Mouse (Mus musculus): ENCODE results near the gene Gramd4. TPM values are rescaled to one million over a fixed set of nuclear protein-coding genes. Genes with fewer than 3 reads are reported as not detected.

Gene Gramd4
- polyA plus RNA-seq, 1 experiment from 2014 or later, result 8.6 TPM

GRCm38 (mm10) chr15:86089991-86090529 is 32.6 kb downstream of the Gramd4 start:
- H3K27ac ChIP-seq (ENCODE audit: low read depth), result peak overlapping the region; percentile 70
- H3K36me3 ChIP-seq (ENCODE audit: insufficient read depth), result 0 out of 2 replicates have a peak, but pooled peaks cover 3% of the 10 kb centered on the region
- no peak overlapping the region for H3K4me3 ChIP-seq (ENCODE audit: low read depth, low read length)
- H3K4me1 ChIP-seq (ENCODE audit: insufficient read depth), result peaks cover 37% of the 10 kb centered on the region
- H3K27me3 ChIP-seq (ENCODE audit: insufficient read depth, low read length), result no peaks in the 10 kb centered on the region
- WGBS, result 29% methylated on average over 11 of the region's 11 CpGs
- no peak overlapping the region for H3K9ac ChIP-seq
- peak; percentile 62 for ATAC-seq (ENCODE audit: insufficient read depth)
- TF ChIP-seq CTCF (IDR thresholded peaks at IDR 0.05; ENCODE audit: low read depth), result no peak
- H3K4me2 ChIP-seq, result no peak overlapping the region
- DNase-seq, result peak; percentile 83
- H3K9me3 ChIP-seq (ENCODE audit: low read depth, low read length), result no peaks in the 10 kb centered on the region

DNA sequence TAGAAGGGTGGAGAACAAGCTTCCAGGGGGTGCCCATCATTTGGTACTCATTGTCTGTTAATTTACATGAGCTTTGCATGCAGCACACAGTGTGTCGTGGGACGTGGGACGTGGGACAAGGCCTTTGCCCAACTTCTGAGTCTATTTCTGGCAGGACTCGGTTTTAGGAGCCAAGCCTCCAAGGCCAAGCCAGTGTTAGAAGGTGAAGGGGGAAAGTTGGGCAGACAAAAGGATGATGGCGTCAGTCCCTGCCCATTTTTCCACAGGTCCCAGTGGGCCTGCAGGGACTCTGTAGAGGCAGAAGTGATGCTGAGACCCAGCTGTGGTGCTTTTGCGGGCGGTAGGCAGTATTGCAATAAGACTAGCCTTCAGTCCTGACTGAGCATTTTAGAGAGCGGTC is 33.1 kb downstream of the Gramd4 start:
- DNase-seq (no peak), ATAC-seq (ENCODE audit: insufficient read depth) (no peak)
- H3K9ac ChIP-seq, result no peak overlapping the region
- no peaks in the 10 kb centered on the region for H3K27me3 ChIP-seq (ENCODE audit: insufficient read depth, low read length)
- peaks cover 32% of the 10 kb centered on the region for H3K4me1 ChIP-seq (ENCODE audit: insufficient read depth)
- peak overlapping the region; percentile 70; the same call in 1 of the 2 replicates for H3K27ac ChIP-seq (ENCODE audit: low read depth)
- no peak overlapping the region for H3K4me2 ChIP-seq
- H3K36me3 ChIP-seq (ENCODE audit: insufficient read depth), result 0 out of 2 replicates have a peak, but pooled peaks cover 3% of the 10 kb centered on the region
- no peak for TF ChIP-seq CTCF (IDR thresholded peaks at IDR 0.05; ENCODE audit: low read depth)
- no peak overlapping the region for H3K4me3 ChIP-seq (ENCODE audit: low read depth, low read length)
- 90% methylated on average over 8 of the region's 8 CpGs for WGBS
- H3K9me3 ChIP-seq (ENCODE audit: low read depth, low read length), result no peaks in the 10 kb centered on the region

DNA sequence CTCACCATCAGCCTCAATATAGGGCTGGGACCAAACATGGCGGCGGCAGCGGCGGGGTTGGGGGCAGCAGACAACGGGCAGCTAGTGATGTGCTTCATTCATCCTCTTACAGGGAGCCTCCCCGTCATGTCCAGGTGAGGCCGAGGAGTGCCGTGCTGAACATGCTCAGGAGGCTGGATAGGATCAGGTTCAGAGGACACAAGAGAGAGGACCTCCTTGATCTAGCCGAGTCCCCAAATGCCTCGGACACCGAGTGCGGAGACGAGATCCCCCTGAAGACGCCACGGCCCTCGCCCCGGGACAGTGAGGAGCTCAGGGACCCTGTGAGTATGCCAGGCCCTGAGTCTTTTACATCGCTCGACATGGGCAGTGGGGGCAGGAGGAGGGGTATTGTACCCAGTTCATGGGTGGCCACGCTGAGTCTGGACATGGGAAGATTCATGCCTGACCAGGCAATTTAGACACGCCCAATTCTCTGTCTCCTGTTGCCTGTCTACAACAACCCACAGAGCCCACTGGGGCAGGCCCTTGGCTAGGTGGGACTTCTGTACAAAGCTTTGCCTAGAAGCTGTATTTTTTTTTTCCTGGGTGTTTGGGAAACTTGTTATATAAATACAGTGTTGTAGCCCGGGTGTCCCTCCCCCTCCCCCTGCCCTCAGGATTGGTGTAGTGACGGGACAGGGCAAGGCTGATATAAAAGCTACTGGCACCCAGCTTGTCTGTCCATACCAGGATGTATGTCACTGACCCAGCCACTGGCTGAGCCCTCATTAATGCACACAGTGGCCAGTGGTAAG is 33.9 kb downstream of the Gramd4 start:
- Histone ChIP-seq H3K9ac (no peak overlapping the region), H3K4me2 (no peak overlapping the region), H3K36me3 (ENCODE audit: insufficient read depth) (0 out of 2 replicates have a peak, but pooled peaks cover 3% of the 10 kb centered on the region), H3K27ac (ENCODE audit: low read depth) (no peak overlapping the region; the same call in 1 of the 2 replicates), H3K9me3 (ENCODE audit: low read depth, low read length) (no peaks in the 10 kb centered on the region), H3K27me3 (ENCODE audit: insufficient read depth, low read length) (no peaks in the 10 kb centered on the region), H3K4me1 (ENCODE audit: insufficient read depth) (peaks cover 24% of the 10 kb centered on the region), H3K4me3 (ENCODE audit: low read depth, low read length) (no peak overlapping the region)
- no peak for TF ChIP-seq CTCF (IDR thresholded peaks at IDR 0.05; ENCODE audit: low read depth)
- ATAC-seq (ENCODE audit: insufficient read depth), result no peak
- 89% methylated on average over 23 of the region's 23 CpGs for WGBS
- DNase-seq, result no peak

DNA sequence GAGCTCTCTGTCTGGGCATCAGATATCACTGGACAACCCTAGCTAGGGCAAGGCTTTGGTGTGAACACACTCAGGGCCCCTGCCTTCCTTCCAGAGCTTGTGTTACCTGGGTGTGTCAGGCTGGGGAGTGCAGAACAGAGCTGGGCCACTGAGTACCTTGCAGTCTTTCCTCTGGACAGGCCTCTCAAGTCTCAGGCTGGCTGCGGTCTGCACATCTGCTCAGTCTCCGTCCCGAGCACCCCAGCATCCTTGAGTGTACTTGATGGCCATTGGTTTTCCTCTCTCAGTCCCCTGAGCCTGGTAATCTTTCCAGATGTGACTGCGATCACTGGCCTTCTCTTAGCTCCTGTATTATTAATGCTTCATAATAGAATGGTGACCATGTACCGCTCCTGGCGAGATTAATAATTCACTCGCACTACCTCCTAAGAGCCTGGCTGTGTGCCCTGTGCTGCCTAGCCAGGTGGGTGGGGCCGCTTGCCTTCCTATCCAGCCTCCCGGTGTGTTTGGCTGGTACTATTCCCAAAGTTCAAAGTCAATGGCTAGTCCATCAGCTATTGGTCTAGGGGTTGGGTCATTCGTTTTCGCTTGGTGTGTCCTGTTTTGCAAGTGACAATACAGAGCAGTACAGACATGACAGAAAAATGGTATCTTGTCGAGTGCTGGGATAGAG is 34.6 kb downstream of the Gramd4 start:
- Histone ChIP-seq H3K9ac (no peak overlapping the region), H3K27me3 (ENCODE audit: insufficient read depth, low read length) (no peaks in the 10 kb centered on the region), H3K4me3 (ENCODE audit: low read depth, low read length) (no peak overlapping the region), H3K36me3 (ENCODE audit: insufficient read depth) (0 out of 2 replicates have a peak, but pooled peaks cover 3% of the 10 kb centered on the region), H3K27ac (ENCODE audit: low read depth) (no peak overlapping the region; the same call in 1 of the 2 replicates), H3K4me1 (ENCODE audit: insufficient read depth) (peaks cover 17% of the 10 kb centered on the region), H3K4me2 (no peak overlapping the region), H3K9me3 (ENCODE audit: low read depth, low read length) (no peaks in the 10 kb centered on the region)
- ATAC-seq (ENCODE audit: insufficient read depth) (no peak), DNase-seq (peak; percentile 55)
- 77% methylated on average over 12 of the region's 12 CpGs for WGBS
- TF ChIP-seq CTCF (IDR thresholded peaks at IDR 0.05; ENCODE audit: low read depth), result no peak

DNA sequence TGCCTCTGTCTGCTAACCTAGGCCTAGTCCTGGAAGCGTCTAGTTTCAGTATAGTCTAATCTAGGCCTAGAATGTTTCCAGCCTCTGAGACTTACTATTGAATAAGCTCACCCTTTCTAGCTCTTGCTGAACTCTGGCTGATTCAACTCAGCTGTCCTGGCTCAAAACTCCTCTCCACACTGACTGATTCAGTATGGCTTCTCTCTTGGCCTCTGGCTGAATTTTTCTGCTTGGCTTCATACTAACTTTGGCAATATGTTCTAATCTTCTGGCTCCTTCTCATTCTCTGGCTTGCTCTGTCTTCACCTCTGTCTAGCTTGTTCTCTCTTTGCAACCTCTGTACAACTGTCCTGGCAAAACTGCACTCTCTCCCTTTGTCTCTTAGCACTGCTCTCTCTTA is 35.7 kb downstream of the Gramd4 start:
- no peaks in the 10 kb centered on the region for H3K9me3 ChIP-seq (ENCODE audit: low read depth, low read length)
- no peak overlapping the region for H3K9ac ChIP-seq
- DNase-seq, result no peak
- WGBS, result 86% methylated on average over 1 of the region's 1 CpGs
- peaks cover 12% of the 10 kb centered on the region for H3K4me1 ChIP-seq (ENCODE audit: insufficient read depth)
- 0 out of 2 replicates have a peak, but pooled peaks cover 3% of the 10 kb centered on the region for H3K36me3 ChIP-seq (ENCODE audit: insufficient read depth)
- H3K27ac ChIP-seq (ENCODE audit: low read depth), result no peak overlapping the region
- H3K4me2 ChIP-seq, result no peak overlapping the region
- H3K4me3 ChIP-seq (ENCODE audit: low read depth, low read length), result no peak overlapping the region
- no peak for ATAC-seq (ENCODE audit: insufficient read depth)
- H3K27me3 ChIP-seq (ENCODE audit: insufficient read depth, low read length), result no peaks in the 10 kb centered on the region
- TF ChIP-seq CTCF (IDR thresholded peaks at IDR 0.05; ENCODE audit: low read depth), result no peak

- WGBS, result 68% methylated on average over 10 of the region's 10 CpGs
- no peak for TF ChIP-seq CTCF (IDR thresholded peaks at IDR 0.05; ENCODE audit: low read depth)
- DNase-seq (no peak), ATAC-seq (ENCODE audit: insufficient read depth) (no peak)
- Histone ChIP-seq H3K4me3 (ENCODE audit: low read depth, low read length) (no peak overlapping the region), H3K9ac (no peak overlapping the region), H3K27ac (ENCODE audit: low read depth) (no peak overlapping the region), H3K36me3 (ENCODE audit: insufficient read depth) (0 out of 2 replicates have a peak, but pooled peaks cover 3% of the 10 kb centered on the region), H3K4me2 (no peak overlapping the region), H3K4me1 (ENCODE audit: insufficient read depth) (peaks cover 8% of the 10 kb centered on the region), H3K9me3 (ENCODE audit: low read depth, low read length) (no peaks in the 10 kb centered on the region), H3K27me3 (ENCODE audit: insufficient read depth, low read length) (no peaks in the 10 kb centered on the region)
Observed at GRCm38 (mm10) chr15:86094324-86095121, 37.0 kb downstream of the Gramd4 start.
